In the genomic region with DNA sequence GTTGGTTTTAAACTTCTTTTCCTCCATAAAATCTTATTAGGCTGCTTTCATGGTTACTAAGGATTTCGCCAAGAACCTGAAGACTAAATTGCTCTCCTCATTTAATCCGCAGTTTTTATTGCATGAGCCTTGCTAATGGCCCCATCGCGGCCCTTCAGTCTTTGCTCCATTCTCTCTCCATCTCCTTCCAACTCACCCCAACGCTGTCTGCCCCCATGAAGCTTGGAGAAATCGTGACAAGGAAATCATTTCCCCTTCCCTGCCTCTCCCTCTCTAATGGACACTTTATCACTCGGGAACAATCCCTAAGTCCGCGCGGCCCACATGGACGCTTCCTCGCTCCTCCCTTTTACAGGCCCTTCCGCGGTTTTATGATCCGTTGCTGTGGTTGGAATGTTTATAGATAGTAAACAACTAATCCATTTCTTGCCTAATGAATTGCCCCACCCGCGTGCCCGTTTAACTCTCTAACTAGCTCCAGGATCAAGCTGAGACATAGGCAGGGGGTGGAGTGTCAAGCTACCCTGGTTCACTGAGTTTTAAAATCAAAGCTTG, we compare ENCODE assay signal across 8 mouse cellular contexts.
DNase-seq lines count a peak whose midpoint lies in the region; ATAC-seq and TF ChIP-seq lines count a peak whose summit lies in the region.

No protein-coding gene starts in this region.

- no peak for ATAC-seq in heart, embryonic 12.5 days (ENCODE audit: insufficient number of reproducible peaks, low FRiP score)
- no peak for ATAC-seq in hindbrain, embryonic 11.5 days (ENCODE audit: low FRiP score)

- no peaks in the 10 kb centered on the region for H3K36me3 ChIP-seq in heart, embryonic 12.5 days
- no peaks in the 10 kb centered on the region for H3K36me3 ChIP-seq in hindbrain, embryonic 11.5 days (ENCODE audit: control insufficient read depth, insufficient read depth, low read length)
- no peaks in the 10 kb centered on the region for H3K36me3 ChIP-seq in midbrain, embryonic 10.5 days

- 3% methylated on average over 18 of the region's 18 CpGs for WGBS in heart, embryonic 12.5 days
- under 1% methylated on average over 18 of the region's 18 CpGs for WGBS in hindbrain, embryonic 11.5 days
- 1% methylated on average over 18 of the region's 18 CpGs for WGBS in midbrain, embryonic 10.5 days
- 12% methylated on average over 18 of the region's 18 CpGs for WGBS in cerebellum, adult 2 months

- peak overlapping the region; percentile 83 for H3K4me2 ChIP-seq in heart, embryonic 12.5 days
- peak overlapping the region; percentile 26; the same call in 1 of the 2 replicates for H3K4me2 ChIP-seq in hindbrain, embryonic 11.5 days (replicated peaks; ENCODE audit: low read depth, low read length)

- no peak for DNase-seq in heart, adult 9 months (ENCODE audit: low spot score in 2 of 2)
- DNase-seq in MN1 (ENCODE audit: low spot score), result peak; percentile 51
- peak; percentile 47 for DNase-seq in hindbrain, embryonic 11.5 days (ENCODE audit: low spot score)
- DNase-seq in midbrain, embryonic 10.5 days (ENCODE audit: low spot score), result peak; percentile 44
- DNase-seq in cerebellum, adult 2 months, result no peak
- DNase-seq in spleen, postnatal 4 days (ENCODE audit: low spot score in 2 of 2), result no peak
- no peak for DNase-seq in T-cell, adult 2 months (ENCODE audit: low spot score)

- peak overlapping the region; percentile 63 for H3K27ac ChIP-seq in heart, embryonic 12.5 days (ENCODE audit: poor library complexity, severe bottlenecking)
- no peak overlapping the region for H3K27ac ChIP-seq in hindbrain, embryonic 11.5 days (ENCODE audit: low read depth, low read length)
- H3K27ac ChIP-seq in midbrain, embryonic 10.5 days (replicated peaks), result peak overlapping the region; percentile 67
- no peak overlapping the region for H3K27ac ChIP-seq in cerebellum, adult 2 months (ENCODE audit: insufficient read depth, low read length)

- no peaks in the 10 kb centered on the region for H3K9me3 ChIP-seq in heart, embryonic 12.5 days (replicated peaks)
- H3K9me3 ChIP-seq in hindbrain, embryonic 11.5 days (ENCODE audit: control insufficient read depth, low read length), result no peaks in the 10 kb centered on the region
- no peaks in the 10 kb centered on the region for H3K9me3 ChIP-seq in midbrain, embryonic 10.5 days (replicated peaks)

- H3K4me3 ChIP-seq in heart, embryonic 12.5 days, result peak overlapping the region; percentile 48
- H3K4me3 ChIP-seq in hindbrain, embryonic 11.5 days (ENCODE audit: low read depth, low read length), result no peak overlapping the region
- H3K4me3 ChIP-seq in midbrain, embryonic 10.5 days, result peak overlapping the region; percentile 43
- no peak overlapping the region for H3K4me3 ChIP-seq in cerebellum, adult 2 months (replicated peaks; ENCODE audit: insufficient read depth, low read depth, low read length)

- H3K9ac ChIP-seq in heart, embryonic 12.5 days, result peak overlapping the region; percentile 42
- H3K9ac ChIP-seq in hindbrain, embryonic 11.5 days (ENCODE audit: low read depth, low read length), result no peak overlapping the region

- TF ChIP-seq POLR2A in cerebellum, adult 2 months (IDR thresholded peaks at IDR 0.05; ENCODE audit: borderline replicate concordance, insufficient read depth, low read length), result no peak

- H3K27me3 ChIP-seq in heart, embryonic 12.5 days (replicated peaks), result no peaks in the 10 kb centered on the region
- peaks cover 33% of the 10 kb centered on the region for H3K27me3 ChIP-seq in hindbrain, embryonic 11.5 days (ENCODE audit: control insufficient read depth, insufficient read depth, low read length)
- peaks cover 70% of the 10 kb centered on the region for H3K27me3 ChIP-seq in midbrain, embryonic 10.5 days (ENCODE audit: low read depth, poor library complexity, severe bottlenecking)
- peaks cover 3% of the 10 kb centered on the region; the same call in 1 of the 2 replicates for H3K27me3 ChIP-seq in cerebellum, adult 2 months (ENCODE audit: control insufficient read depth, insufficient read depth, low read length)

- no peak for TF ChIP-seq CTCF in cerebellum, adult 2 months (IDR thresholded peaks at IDR 0.05; ENCODE audit: borderline replicate concordance, insufficient read depth, low read depth, low read length)

- peaks cover 49% of the 10 kb centered on the region for H3K4me1 ChIP-seq in heart, embryonic 12.5 days (replicated peaks)
- H3K4me1 ChIP-seq in hindbrain, embryonic 11.5 days (replicated peaks; ENCODE audit: control insufficient read depth, insufficient read depth, low read length), result no peaks in the 10 kb centered on the region
- peaks cover 55% of the 10 kb centered on the region for H3K4me1 ChIP-seq in midbrain, embryonic 10.5 days
- H3K4me1 ChIP-seq in cerebellum, adult 2 months (ENCODE audit: control insufficient read depth, insufficient read depth, low read length), result no peaks in the 10 kb centered on the region

Comparison
In these comparisons a context has a peak if more than half of its experiments do, and no peak if none do; other contexts are left out.
1. H3K27ac ChIP-seq: peak in heart, embryonic 12.5 days (single experiment) and midbrain, embryonic 10.5 days (single experiment); none in hindbrain, embryonic 11.5 days (single experiment) and cerebellum, adult 2 months (single experiment).
2. H3K4me3 ChIP-seq: peak in heart, embryonic 12.5 days (single experiment) and midbrain, embryonic 10.5 days (single experiment); none in hindbrain, embryonic 11.5 days (single experiment) and cerebellum, adult 2 months (single experiment).
3. DNase-seq: peak in MN1 (single experiment), hindbrain, embryonic 11.5 days (single experiment) and midbrain, embryonic 10.5 days (single experiment); none in heart, adult 9 months (0 of 2), cerebellum, adult 2 months (0 of 2), spleen, postnatal 4 days (0 of 2) and T-cell, adult 2 months (single experiment).